13 mouse cellular contexts compared by ENCODE assay signal in the genomic region with DNA sequence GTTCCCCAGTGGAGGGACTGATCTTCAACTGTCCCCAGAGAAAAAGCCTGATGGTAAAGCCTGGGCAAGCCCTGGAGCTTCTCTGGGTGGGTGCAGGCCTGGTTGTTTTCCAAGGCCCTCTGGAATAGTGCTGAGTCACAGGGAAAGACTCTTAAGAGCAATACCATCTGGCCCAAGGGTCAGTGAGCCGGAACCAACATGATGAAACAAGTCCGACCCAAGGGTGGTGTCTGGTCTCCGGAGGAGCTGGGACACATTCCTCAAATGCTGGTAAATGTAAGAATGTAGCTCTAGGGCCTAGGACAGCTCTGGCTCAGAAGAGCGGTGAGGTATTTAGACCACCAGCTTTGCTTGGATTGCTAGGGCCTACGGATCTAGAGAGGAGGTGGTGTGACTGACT. TPM values are rescaled to one million over a fixed set of nuclear protein-coding genes. Genes with fewer than 3 reads are reported as not detected.
DNase-seq lines count a peak whose midpoint lies in the region; ATAC-seq and TF ChIP-seq lines count a peak whose summit lies in the region.
"Had no signal": no experiment of that assay in that cellular context is flagged by ENCODE, and none has a peak within 500 bp of the region (broad histone marks: within the 10 kb centered on the region; RNA-seq: fewer than 3 reads in every experiment).

No protein-coding gene starts in this region.

- no peaks in the 10 kb centered on the region for H3K36me3 ChIP-seq in hindbrain, embryonic 16.5 days (ENCODE audit: control insufficient read depth, insufficient read depth, low read length)
- H3K36me3 ChIP-seq in intestine, embryonic 16.5 days (ENCODE audit: control insufficient read depth, insufficient read depth, low read length): no peaks in the 10 kb centered on the region
- H3K36me3 ChIP-seq: G1E had no signal

- no peak for ATAC-seq in hindbrain, embryonic 16.5 days
- ATAC-seq in intestine, embryonic 16.5 days: no peak

- no peaks in the 10 kb centered on the region for H3K9me3 ChIP-seq in hindbrain, embryonic 16.5 days (ENCODE audit: control insufficient read depth, low read length)
- no peaks in the 10 kb centered on the region for H3K9me3 ChIP-seq in intestine, embryonic 16.5 days (ENCODE audit: control insufficient read depth, low read length)
- H3K9me3 ChIP-seq: G1E had no signal

- H3K27me3 ChIP-seq in hindbrain, embryonic 16.5 days (replicated peaks; ENCODE audit: control insufficient read depth, insufficient read depth, low read length): no peaks in the 10 kb centered on the region
- no peaks in the 10 kb centered on the region for H3K27me3 ChIP-seq in intestine, embryonic 16.5 days (replicated peaks; ENCODE audit: control insufficient read depth, insufficient read depth, low read length)

- H3K4me1 ChIP-seq in lung, adult 2 months (ENCODE audit: control insufficient read depth, insufficient read depth, low read length): no peaks in the 10 kb centered on the region
- H3K4me1 ChIP-seq in hindbrain, embryonic 16.5 days (ENCODE audit: control insufficient read depth, insufficient read depth, low read depth, low read length): no peaks in the 10 kb centered on the region
- H3K4me1 ChIP-seq in intestine, embryonic 16.5 days (ENCODE audit: control insufficient read depth, insufficient read depth, low read length): peaks cover 6% of the 10 kb centered on the region; the same call in 1 of the 2 replicates

- no peak for TF ChIP-seq CTCF in lung, adult 2 months (IDR thresholded peaks at IDR 0.05; ENCODE audit: insufficient read depth, low read length)

- H3K27ac ChIP-seq in hindbrain, embryonic 16.5 days (ENCODE audit: low read depth, low read length): no peak overlapping the region
- H3K27ac ChIP-seq in intestine, embryonic 16.5 days (ENCODE audit: low read length): no peak overlapping the region

- H3K4me2 ChIP-seq in hindbrain, embryonic 16.5 days (ENCODE audit: low read length): no peak overlapping the region
- H3K4me2 ChIP-seq in intestine, embryonic 16.5 days (ENCODE audit: low read depth, low read length): no peak overlapping the region

- no peak for TF ChIP-seq POLR2A in lung, adult 2 months (IDR thresholded peaks at IDR 0.05; ENCODE audit: borderline replicate concordance, extremely low read depth, low read depth, low read length)

- 65% methylated on average over 5 of the region's 5 CpGs for WGBS in lung, adult 2 months
- 82% methylated on average over 5 of the region's 5 CpGs for WGBS in hindbrain, embryonic 16.5 days
- WGBS in intestine, embryonic 16.5 days: 76% methylated on average over 5 of the region's 5 CpGs

- H3K4me3 ChIP-seq in lung, adult 2 months (replicated peaks; ENCODE audit: extremely low read depth, low read depth, low read length): no peak overlapping the region
- H3K4me3 ChIP-seq in hindbrain, embryonic 16.5 days (ENCODE audit: low read length): no peak overlapping the region
- H3K4me3 ChIP-seq in intestine, embryonic 16.5 days (ENCODE audit: low read length): no peak overlapping the region

- no peak overlapping the region for H3K9ac ChIP-seq in hindbrain, embryonic 16.5 days (ENCODE audit: low read depth, low read length)
- no peak overlapping the region for H3K9ac ChIP-seq in intestine, embryonic 16.5 days (ENCODE audit: low read depth, low read length)

- DNase-seq in lung, adult 18-20 months: peak; percentile 22 to 50
- DNase-seq in lung, adult 2 months: no peak
- peak; percentile 78 for DNase-seq in ZHBTc4 (ENCODE audit: low read depth, low spot score)
- peak; percentile 47 for DNase-seq in kidney, adult 9 months
- peak; percentile 30 for DNase-seq in mesoderm, embryonic 11.5 days (ENCODE audit: low read depth, low spot score)
- DNase-seq in left cerebral cortex, adult 8-10 months (ENCODE audit: low spot score in 2 of 2): no peak
- DNase-seq: cerebellum, postnatal 36 days; left cerebral cortex, postnatal 4 days; right cerebral cortex, postnatal 25 days; thymus, adult 2 months had no signal

RNA-seq across cellular contexts. Expression of a gene that starts 35.9 kb away (rescaled TPM):
- 62.3 and 87.2 TPM in 2 replicates for polyA plus RNA-seq in lung, adult 2 months (2012; rRNA removed)
- polyA plus RNA-seq in hindbrain, embryonic 16.5 days (2015; fragmentation: Nextera tagmentation; extraction: Ambion mirVana): 236 and 253 TPM in 2 replicates
- 100 to 1,000 TPM; 123 to 134 (median 128) TPM for total RNA-seq in left cerebral cortex, adult 8-10 months (2022)
- 206 and 216 TPM in 2 replicates for polyA plus RNA-seq in intestine, embryonic 16.5 days (2015; fragmentation: Nextera tagmentation; extraction: Ambion mirVana)

RNA-seq across cellular contexts. Expression of a gene that starts 45.3 kb away (rescaled TPM):
- polyA plus RNA-seq in lung, adult 2 months (2012; rRNA removed): 80.2 and 117 TPM in 2 replicates
- polyA plus RNA-seq in hindbrain, embryonic 16.5 days (2015; fragmentation: Nextera tagmentation; extraction: Ambion mirVana): 169 and 177 TPM in 2 replicates
- total RNA-seq in left cerebral cortex, adult 8-10 months (2022): 100 to 1,000 TPM; 194 to 215 (median 198) TPM
- 146 and 154 TPM in 2 replicates for polyA plus RNA-seq in intestine, embryonic 16.5 days (2015; fragmentation: Nextera tagmentation; extraction: Ambion mirVana)

Comparison
In these comparisons a context has a peak if more than half of its experiments do, and no peak if none do; other contexts are left out.
1. DNase-seq: peak in lung, adult 18-20 months (2 of 2), ZHBTc4 (single experiment), kidney, adult 9 months (single experiment) and mesoderm, embryonic 11.5 days (single experiment); none in lung, adult 2 months (single experiment) and left cerebral cortex, adult 8-10 months (0 of 2).